Mouse (Mus musculus): ENCODE data around the gene Tpm1. TPM values are rescaled to one million over a fixed set of nuclear protein-coding genes. Genes with fewer than 3 reads are reported as not detected.
A peak's percentile ranks its signal among the peaks of the same experiment; 100 is the strongest.

The Tpm1 gene
- polyA plus RNA-seq, 1 experiment from 2014 or later, result 139 TPM

- Histone ChIP-seq H3K4me3 (ENCODE audit: low read depth, low read length) (peak overlapping the region; percentile 84), H3K9ac (replicated peaks; ENCODE audit: low read depth, low read length) (peak overlapping the region; percentile 92), H3K27me3 (ENCODE audit: control insufficient read depth, insufficient read depth, low read length) (peaks cover 12% of the 10 kb centered on the region), H3K4me1 (ENCODE audit: control insufficient read depth, insufficient read depth, low read length) (peaks cover 32% of the 10 kb centered on the region), H3K36me3 (ENCODE audit: control insufficient read depth, insufficient read depth, low read length) (no peaks in the 10 kb centered on the region), H3K27ac (ENCODE audit: low read depth, low read length) (peak overlapping the region; percentile 91), H3K9me3 (ENCODE audit: control insufficient read depth, low read length) (no peaks in the 10 kb centered on the region), H3K4me2 (ENCODE audit: low read depth, low read length) (peak overlapping the region; percentile 74)
- peak; percentile 95 for ATAC-seq (ENCODE audit: low read depth)
- 1% methylated on average over 71 of the region's 73 CpGs for WGBS
Observed at GRCm38 (mm10) chr9:67043231-67044199, 5.7 kb downstream of the Tpm1 start.

GRCm38 (mm10) chr9:67042813-67043207, 6.4 kb downstream of the Tpm1 start:
- 19% methylated on average over 6 of the region's 6 CpGs for WGBS
- Histone ChIP-seq H3K4me2 (ENCODE audit: low read depth, low read length) (peak overlapping the region; percentile 74), H3K36me3 (ENCODE audit: control insufficient read depth, insufficient read depth, low read length) (no peaks in the 10 kb centered on the region), H3K9me3 (ENCODE audit: control insufficient read depth, low read length) (no peaks in the 10 kb centered on the region), H3K4me3 (ENCODE audit: low read depth, low read length) (peak overlapping the region; percentile 84), H3K27ac (ENCODE audit: low read depth, low read length) (peak overlapping the region; percentile 91; the same call in 1 of the 2 replicates), H3K9ac (replicated peaks; ENCODE audit: low read depth, low read length) (peak overlapping the region; percentile 92), H3K27me3 (ENCODE audit: control insufficient read depth, insufficient read depth, low read length) (peaks cover 9% of the 10 kb centered on the region), H3K4me1 (ENCODE audit: control insufficient read depth, insufficient read depth, low read length) (peaks cover 26% of the 10 kb centered on the region)
- ATAC-seq (ENCODE audit: low read depth), result no peak

GRCm38 (mm10) chr9:67041840-67042812, 7.1 kb downstream of the Tpm1 start:
- no peak for ATAC-seq (ENCODE audit: low read depth)

GRCm38 (mm10) chr9:67040963-67041839, 8.0 kb downstream of the Tpm1 start:
- no peaks in the 10 kb centered on the region; the same call in 1 of the 2 replicates for H3K27me3 ChIP-seq (ENCODE audit: control insufficient read depth, insufficient read depth, low read length)
- no peaks in the 10 kb centered on the region for H3K9me3 ChIP-seq (ENCODE audit: control insufficient read depth, low read length)
- WGBS, result 52% methylated on average over 4 of the region's 4 CpGs
- no peak overlapping the region for H3K27ac ChIP-seq (ENCODE audit: low read depth, low read length)
- H3K4me2 ChIP-seq (ENCODE audit: low read depth, low read length), result peak overlapping the region; percentile 74; the same call in 1 of the 2 replicates
- ATAC-seq (ENCODE audit: low read depth), result no peak
- H3K9ac ChIP-seq (replicated peaks; ENCODE audit: low read depth, low read length), result no peak overlapping the region
- H3K36me3 ChIP-seq (ENCODE audit: control insufficient read depth, insufficient read depth, low read length), result peaks cover 1% of the 10 kb centered on the region
- H3K4me3 ChIP-seq (ENCODE audit: low read depth, low read length), result 0 out of 2 replicates have a peak overlapping the region, but pooled peaks have one; percentile 84
- H3K4me1 ChIP-seq (ENCODE audit: control insufficient read depth, insufficient read depth, low read length), result peaks cover 23% of the 10 kb centered on the region

More at GRCm38 (mm10) chr9:67041840-67042812, 7.1 kb downstream of the Tpm1 start:
- peak overlapping the region; percentile 84 for H3K4me3 ChIP-seq (ENCODE audit: low read depth, low read length)
- H3K9me3 ChIP-seq (ENCODE audit: control insufficient read depth, low read length), result no peaks in the 10 kb centered on the region
- H3K4me2 ChIP-seq (ENCODE audit: low read depth, low read length), result peak overlapping the region; percentile 74
- peaks cover 3% of the 10 kb centered on the region; the same call in 1 of the 2 replicates for H3K27me3 ChIP-seq (ENCODE audit: control insufficient read depth, insufficient read depth, low read length)
- H3K4me1 ChIP-seq (ENCODE audit: control insufficient read depth, insufficient read depth, low read length), result peaks cover 23% of the 10 kb centered on the region
- no peak overlapping the region for H3K27ac ChIP-seq (ENCODE audit: low read depth, low read length)
- H3K9ac ChIP-seq (replicated peaks; ENCODE audit: low read depth, low read length), result no peak overlapping the region; the same call in 1 of the 2 replicates
- 34% methylated on average over 14 of the region's 14 CpGs for WGBS
- no peaks in the 10 kb centered on the region for H3K36me3 ChIP-seq (ENCODE audit: control insufficient read depth, insufficient read depth, low read length)

- peaks cover 15% of the 10 kb centered on the region for H3K36me3 ChIP-seq (ENCODE audit: control insufficient read depth, insufficient read depth, low read length)
- ATAC-seq (ENCODE audit: low read depth), result no peak
- H3K4me1 ChIP-seq (ENCODE audit: control insufficient read depth, insufficient read depth, low read length), result peaks cover 23% of the 10 kb centered on the region
- H3K4me2 ChIP-seq (ENCODE audit: low read depth, low read length), result no peak overlapping the region
- H3K4me3 ChIP-seq (ENCODE audit: low read depth, low read length), result no peak overlapping the region
- no peaks in the 10 kb centered on the region for H3K27me3 ChIP-seq (ENCODE audit: control insufficient read depth, insufficient read depth, low read length)
- H3K27ac ChIP-seq (ENCODE audit: low read depth, low read length), result no peak overlapping the region
- no peaks in the 10 kb centered on the region; the same call in 1 of the 2 replicates for H3K9me3 ChIP-seq (ENCODE audit: control insufficient read depth, low read length)
- WGBS, result 43% methylated on average over 10 of the region's 10 CpGs
- no peak overlapping the region for H3K9ac ChIP-seq (replicated peaks; ENCODE audit: low read depth, low read length)
Observed at GRCm38 (mm10) chr9:67039867-67040266, 9.3 kb downstream of the Tpm1 start.

- no peak overlapping the region for H3K27ac ChIP-seq (ENCODE audit: low read depth, low read length)
- H3K9me3 ChIP-seq (ENCODE audit: control insufficient read depth, low read length), result no peaks in the 10 kb centered on the region; the same call in 1 of the 2 replicates
- no peak overlapping the region for H3K9ac ChIP-seq (replicated peaks; ENCODE audit: low read depth, low read length)
- peaks cover 23% of the 10 kb centered on the region for H3K4me1 ChIP-seq (ENCODE audit: control insufficient read depth, insufficient read depth, low read length)
- WGBS, result 95% methylated on average over 7 of the region's 7 CpGs
- no peak overlapping the region for H3K4me2 ChIP-seq (ENCODE audit: low read depth, low read length)
- H3K36me3 ChIP-seq (ENCODE audit: control insufficient read depth, insufficient read depth, low read length), result peaks cover 20% of the 10 kb centered on the region
- ATAC-seq (ENCODE audit: low read depth), result no peak
- no peak overlapping the region for H3K4me3 ChIP-seq (ENCODE audit: low read depth, low read length)
- no peaks in the 10 kb centered on the region for H3K27me3 ChIP-seq (ENCODE audit: control insufficient read depth, insufficient read depth, low read length)
Observed at GRCm38 (mm10) chr9:67038686-67039085, 10.5 kb downstream of the Tpm1 start.

GRCm38 (mm10) chr9:67037666-67038065, 11.5 kb downstream of the Tpm1 start:
- H3K27ac ChIP-seq (ENCODE audit: low read depth, low read length), result no peak overlapping the region
- no peak overlapping the region for H3K4me3 ChIP-seq (ENCODE audit: low read depth, low read length)
- peaks cover 20% of the 10 kb centered on the region for H3K4me1 ChIP-seq (ENCODE audit: control insufficient read depth, insufficient read depth, low read length)
- peaks cover 30% of the 10 kb centered on the region for H3K36me3 ChIP-seq (ENCODE audit: control insufficient read depth, insufficient read depth, low read length)
- WGBS, result 94% methylated on average over 4 of the region's 4 CpGs
- no peaks in the 10 kb centered on the region for H3K27me3 ChIP-seq (ENCODE audit: control insufficient read depth, insufficient read depth, low read length)
- H3K9ac ChIP-seq (replicated peaks; ENCODE audit: low read depth, low read length), result no peak overlapping the region
- no peaks in the 10 kb centered on the region; the same call in 1 of the 2 replicates for H3K9me3 ChIP-seq (ENCODE audit: control insufficient read depth, low read length)
- no peak for ATAC-seq (ENCODE audit: low read depth)
- no peak overlapping the region for H3K4me2 ChIP-seq (ENCODE audit: low read depth, low read length)
